Mouse (Mus musculus) lung, adult 2 months (tissue): ENCODE measurements around the gene Rplp1. TPM values are rescaled to one million over a fixed set of nuclear protein-coding genes. Genes with fewer than 3 reads are reported as not detected.

ENCODE experiments used
- DNase-seq: peaks from one replicate; pipeline ENCODE4 v3.0.0; 2022
- H3K4me1 ChIP-seq: fragments of 200-500 bp; 2 replicates; pipeline ENCODE4 v1.6.1; 2011; ENCODE audit warnings: low read length; ENCODE audit not compliant: control insufficient read depth, insufficient read depth
- H3K4me3 ChIP-seq: fragments of 200-500 bp; replicated peaks from 2 replicates; pipeline ENCODE3; 2011; ENCODE audit warnings: low read depth, mild to moderate bottlenecking, control low read depth, low read length; ENCODE audit errors: extremely low read depth
- CTCF ChIP-seq: fragments of 200-500 bp; IDR thresholded peaks from 2 replicates; pipeline ENCODE4 v1.5.1; 2011; ENCODE audit warnings: mild to moderate bottlenecking, low read length, control low read depth; ENCODE audit not compliant: insufficient read depth
- POLR2A ChIP-seq: fragments of 200-500 bp; IDR thresholded peaks from 2 replicates; pipeline ENCODE4 v1.6.1; 2011; ENCODE audit warnings: low read depth, mild to moderate bottlenecking, control low read depth, low read length, borderline replicate concordance; ENCODE audit errors: extremely low read depth
- WGBS: fragments of 180-500 bp; shearing (Covaris S2); methylation state at CpG from one replicate; pipeline ENCODE4 v1.1.7; 2018; 5-methylcytosine and 5-hydroxymethylcytosine counted together
- polyA plus RNA-seq: library from polyadenylated mRNA; depleted of rRNA; stranded (reverse); fragments of >200 nt; gene quantifications from 2 replicates; pipeline ENCODE4 v1.2.3, GENCODE M21; 2012

Rplp1 gene
- polyA plus RNA-seq, 1 experiment = 6,011 TPM

DNA sequence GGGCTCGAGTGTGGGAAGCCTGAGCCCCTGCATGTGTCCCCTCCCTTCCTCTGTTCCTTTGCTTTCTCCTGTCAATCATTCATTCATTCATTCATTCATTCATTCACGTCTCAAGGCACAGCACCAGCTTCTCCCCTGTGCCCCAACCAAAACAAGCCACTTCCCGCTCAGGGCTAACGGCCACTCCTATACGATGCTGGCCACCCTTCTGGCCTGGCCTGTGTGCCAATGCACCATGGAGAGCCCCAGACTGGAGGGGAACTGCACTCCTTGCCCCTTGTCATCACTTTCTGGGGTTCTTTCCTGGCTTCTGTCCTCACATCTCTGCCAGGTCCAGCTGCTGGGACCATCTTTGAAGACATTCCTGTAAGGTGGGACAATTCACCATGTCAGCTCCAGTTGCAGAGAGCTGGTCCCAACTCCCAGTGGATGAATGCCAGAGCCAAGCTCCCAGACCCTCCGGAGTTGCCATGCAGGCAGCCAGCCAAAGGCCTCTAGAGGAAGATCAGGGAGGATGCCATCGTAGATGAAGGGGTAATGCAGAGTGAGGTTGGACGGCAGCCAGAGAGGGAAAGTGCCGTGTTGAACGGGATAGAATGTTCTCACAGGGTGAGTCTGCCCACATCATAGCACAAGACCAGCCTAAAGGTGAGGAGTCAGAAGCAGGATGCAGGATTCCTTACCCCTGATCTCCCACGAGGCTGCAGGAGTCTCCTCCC, 26.5 kb downstream of the Rplp1 start:
- Histone ChIP-seq H3K4me3 (no peak overlapping the region), H3K4me1 (no peaks in the 10 kb centered on the region)
- no peak for DNase-seq
- TF ChIP-seq POLR2A = no peak
- no peak for TF ChIP-seq CTCF
- 55% methylated on average over 11 of the region's 11 CpGs for WGBS

DNA sequence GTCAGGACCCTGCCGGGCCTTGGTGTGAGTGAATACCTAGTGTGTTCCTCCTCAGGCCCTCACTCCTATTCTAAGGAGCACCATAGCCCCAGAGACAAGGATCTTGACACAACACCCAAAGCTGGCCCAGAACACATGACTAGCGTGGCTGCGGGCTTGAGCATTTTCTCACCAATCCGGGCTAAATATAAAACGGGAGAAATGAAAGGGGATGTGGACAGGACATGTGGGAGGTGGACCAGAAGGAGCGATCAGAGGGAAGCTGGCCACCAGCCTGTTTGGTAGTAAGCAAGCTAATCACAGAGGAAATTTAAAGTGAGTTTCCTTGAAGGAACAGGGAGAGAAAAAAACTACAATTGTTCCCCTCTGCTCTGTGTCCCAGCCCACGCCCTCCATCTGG, 28.4 kb downstream of the Rplp1 start:
- 78% methylated on average over 7 of the region's 7 CpGs for WGBS
- no peak for DNase-seq
- Histone ChIP-seq H3K4me3 (no peak overlapping the region), H3K4me1 (no peaks in the 10 kb centered on the region)
- TF ChIP-seq POLR2A = no peak
- no peak for TF ChIP-seq CTCF

DNA sequence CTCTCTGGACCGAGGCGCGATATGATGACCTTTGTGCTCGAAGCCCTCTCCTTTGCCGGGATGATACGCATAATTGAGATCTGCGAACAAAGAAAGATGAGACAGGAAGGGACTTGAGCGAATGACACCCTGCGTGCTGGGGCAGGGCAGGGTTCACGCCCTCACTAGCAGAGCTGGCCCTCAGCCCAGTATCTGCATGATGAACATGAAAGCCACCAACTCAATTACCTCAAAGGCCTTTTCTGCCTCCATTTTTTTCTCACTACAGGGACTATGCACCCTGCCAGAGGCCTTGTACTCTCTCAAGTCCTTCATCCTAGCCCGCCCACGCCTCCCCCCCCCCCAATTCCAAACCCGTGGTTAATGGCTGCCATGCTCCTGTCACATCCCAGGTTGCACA, 29.4 kb downstream of the Rplp1 start:
- no peak for DNase-seq
- WGBS = 60% methylated on average over 13 of the region's 13 CpGs
- no peak for TF ChIP-seq CTCF
- TF ChIP-seq POLR2A = no peak
- Histone ChIP-seq H3K4me3 (no peak overlapping the region), H3K4me1 (no peaks in the 10 kb centered on the region)

DNA sequence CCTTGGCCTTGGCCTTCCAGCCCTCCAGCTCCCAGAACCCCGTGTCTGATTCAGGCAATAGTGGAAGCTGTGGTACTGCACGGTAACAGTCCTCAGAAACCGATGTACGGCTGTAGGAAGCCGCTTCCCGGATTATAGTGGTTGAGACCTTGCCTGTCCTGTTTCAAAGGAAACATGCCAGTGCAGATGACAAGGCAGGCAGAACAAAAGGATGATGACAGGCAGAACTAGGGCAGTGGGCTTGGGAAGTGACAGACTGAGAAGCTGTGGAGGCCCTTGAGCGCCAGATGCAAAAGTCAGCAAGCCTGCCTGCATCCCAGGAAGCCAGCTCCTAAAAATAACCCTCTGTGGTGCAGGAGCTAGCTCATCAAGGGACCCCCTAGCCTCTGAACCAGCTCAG, 30.0 kb downstream of the Rplp1 start:
- Histone ChIP-seq H3K4me1 (no peaks in the 10 kb centered on the region), H3K4me3 (no peak overlapping the region)
- TF ChIP-seq POLR2A = no peak
- no peak for TF ChIP-seq CTCF
- no peak for DNase-seq
- WGBS = 84% methylated on average over 7 of the region's 7 CpGs

DNA sequence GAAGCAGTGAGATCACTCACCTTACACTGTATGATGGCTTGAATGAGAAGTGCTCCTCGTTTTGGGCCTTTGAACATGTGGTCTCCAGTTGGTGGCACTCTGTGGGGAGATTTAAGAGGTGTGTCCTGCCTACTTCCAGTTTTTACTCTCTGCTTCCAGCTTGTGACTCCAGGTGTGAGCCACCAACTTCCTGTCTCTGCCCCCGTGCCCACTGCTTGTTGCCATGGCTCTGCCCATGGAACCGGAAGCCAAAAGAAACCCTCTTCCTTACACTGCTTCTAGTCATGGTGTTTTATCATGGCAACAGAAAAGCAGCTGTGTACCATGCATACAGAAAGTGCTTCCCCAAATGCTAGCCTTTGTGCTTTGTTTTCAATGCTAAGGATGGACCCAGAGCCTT, 32.2 kb downstream of the Rplp1 start:
- WGBS = 46% methylated on average over 3 of the region's 3 CpGs

DNA sequence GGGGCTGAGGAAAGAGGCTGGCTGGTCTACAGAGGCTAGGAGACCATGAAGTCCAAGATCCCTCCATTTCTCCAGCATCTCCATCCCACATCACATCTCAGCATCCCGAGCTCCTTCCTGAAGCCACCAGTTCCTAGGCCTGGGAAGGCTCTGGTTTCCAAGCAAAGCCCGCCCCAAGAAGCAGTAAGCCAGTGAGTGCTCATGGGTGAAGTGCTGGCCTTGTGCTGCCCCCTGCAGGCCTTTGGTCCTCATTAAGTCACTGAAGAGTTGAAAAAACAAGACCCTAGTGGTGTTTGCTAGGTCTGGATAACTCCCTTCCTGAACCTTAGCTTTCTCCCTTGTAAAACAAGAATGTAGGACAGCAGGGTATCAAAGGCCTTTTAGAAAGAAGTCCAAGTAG, 35.5 kb downstream of the Rplp1 start:
- Histone ChIP-seq H3K4me3 (no peak overlapping the region), H3K4me1 (no peaks in the 10 kb centered on the region)
- peak; percentile 55 for TF ChIP-seq CTCF
- no peak for TF ChIP-seq POLR2A
- 42% methylated on average over 2 of the region's 2 CpGs for WGBS
- DNase-seq = peak; percentile 56

More for the DNA sequence above, 32.2 kb downstream of the Rplp1 start:
- TF ChIP-seq CTCF (no peak), POLR2A (no peak)
- no peak for DNase-seq
- no peaks in the 10 kb centered on the region for H3K4me1 ChIP-seq
- H3K4me3 ChIP-seq = no peak overlapping the region

DNA sequence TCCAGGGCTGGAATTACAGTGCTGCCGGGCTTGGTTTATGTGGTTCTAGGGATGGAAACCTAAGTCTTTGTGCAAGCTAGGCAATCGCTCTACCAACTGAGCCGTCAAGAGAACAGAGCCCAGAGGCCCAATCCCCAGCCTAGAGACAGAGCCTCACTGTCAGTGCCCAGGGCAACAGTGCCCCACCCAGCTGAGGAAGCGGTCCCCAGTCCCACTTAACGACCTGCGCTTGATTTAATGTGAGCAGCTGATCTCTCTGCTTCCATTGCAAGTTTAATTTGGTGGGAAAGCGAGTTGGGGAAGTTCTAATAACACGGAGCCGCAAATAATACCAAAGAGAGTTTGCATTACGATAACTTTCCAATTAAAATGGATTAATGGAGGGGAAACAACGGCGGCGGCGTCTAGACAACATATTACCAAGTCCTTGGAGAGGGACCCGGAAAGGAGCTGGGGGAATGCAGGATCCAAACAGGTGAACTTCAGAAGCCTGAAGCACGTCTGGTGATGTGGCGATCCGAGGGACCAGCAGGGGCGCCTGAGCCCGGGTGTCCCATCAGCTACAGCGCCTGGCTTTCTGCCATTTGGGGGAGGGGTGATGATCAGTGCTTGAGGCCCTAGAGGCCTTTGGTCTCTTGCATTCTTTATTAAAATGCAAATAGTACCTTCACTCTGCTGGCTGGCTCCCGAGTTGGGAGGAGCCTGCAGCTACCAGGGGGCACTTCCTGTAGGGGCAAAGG, 36.8 kb downstream of the Rplp1 start:
- no peak for DNase-seq
- 43% methylated on average over 22 of the region's 22 CpGs for WGBS
- no peak for TF ChIP-seq CTCF
- TF ChIP-seq POLR2A = no peak
- H3K4me3 ChIP-seq = no peak overlapping the region
- no peaks in the 10 kb centered on the region for H3K4me1 ChIP-seq

DNA sequence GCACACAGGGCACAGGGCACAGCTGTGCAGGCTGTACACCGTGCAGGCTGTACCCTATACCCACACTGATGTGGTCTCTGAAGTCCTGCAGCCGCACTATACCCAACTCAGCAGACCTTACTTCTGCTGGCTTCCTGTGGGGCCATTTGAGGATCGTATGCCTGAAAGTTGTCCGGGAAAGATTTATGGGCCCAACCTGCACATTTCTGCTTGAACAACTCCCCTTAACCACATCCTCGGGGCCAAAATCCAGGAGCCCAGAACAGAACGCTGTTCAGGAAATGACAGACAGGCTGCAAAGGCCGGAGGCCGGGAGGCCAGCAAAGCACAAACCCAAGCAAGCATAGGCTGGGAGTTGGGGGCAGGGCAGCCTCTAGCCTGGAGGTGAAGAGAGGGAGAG, 41.0 kb downstream of the Rplp1 start:
- no peak overlapping the region for H3K4me3 ChIP-seq
- 53% methylated on average over 8 of the region's 8 CpGs for WGBS
- no peak for TF ChIP-seq CTCF
- TF ChIP-seq POLR2A = no peak
- H3K4me1 ChIP-seq = no peaks in the 10 kb centered on the region
- no peak for DNase-seq

DNA sequence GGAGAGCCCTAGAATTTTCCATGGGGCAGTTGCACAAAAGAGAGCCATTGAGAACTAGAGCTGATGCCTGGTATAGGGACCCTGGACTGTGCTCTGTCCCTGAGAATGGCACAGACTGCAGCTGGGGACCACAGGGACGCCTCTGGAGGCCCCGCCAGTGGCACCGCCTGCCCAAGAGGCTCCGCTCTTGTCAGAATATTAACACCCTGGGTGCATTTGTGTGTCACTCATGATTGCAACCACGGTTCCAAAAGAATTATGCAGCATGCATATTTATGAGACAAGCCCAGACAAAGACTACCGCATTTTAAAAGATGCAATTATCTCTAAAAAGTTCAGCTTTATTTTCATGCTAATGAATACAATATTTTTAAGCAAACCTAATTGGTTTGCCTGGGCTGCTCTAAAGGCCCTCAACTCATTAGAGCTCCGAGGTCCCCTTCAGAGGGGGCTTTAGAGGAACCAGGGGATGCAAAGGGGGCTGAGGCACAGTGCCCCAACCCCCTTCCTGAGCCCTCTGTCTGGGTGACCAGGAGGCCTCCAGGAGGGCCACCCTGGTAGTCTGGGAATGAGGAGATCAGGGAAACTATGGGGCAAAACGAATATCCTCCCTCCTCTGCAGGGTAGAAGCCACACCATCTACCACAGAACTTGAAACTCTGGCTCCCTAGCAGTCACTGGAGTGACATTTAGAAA, 41.9 kb downstream of the Rplp1 start:
- 78% methylated on average over 8 of the region's 8 CpGs for WGBS
- no peak for TF ChIP-seq POLR2A
- no peak for DNase-seq
- H3K4me3 ChIP-seq = no peak overlapping the region
- H3K4me1 ChIP-seq = no peaks in the 10 kb centered on the region

DNA sequence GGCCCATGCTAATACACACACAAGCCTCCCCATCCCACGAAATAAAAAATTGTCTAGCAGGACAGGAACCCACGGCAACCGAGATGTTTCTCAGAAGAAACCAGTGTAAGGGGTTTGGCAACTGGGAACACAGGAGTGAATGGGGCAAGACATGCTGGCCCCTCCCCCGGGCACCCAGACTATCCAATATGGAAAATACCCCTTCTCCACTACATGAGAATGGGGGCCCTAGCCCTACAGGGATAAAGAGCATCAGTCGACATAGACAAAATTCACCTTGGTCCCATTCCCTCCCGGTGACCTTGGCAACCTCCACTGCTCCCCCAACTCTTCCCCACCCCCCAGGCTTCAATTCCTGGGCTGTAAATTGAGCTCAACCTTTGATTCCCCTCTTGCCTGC, 42.5 kb downstream of the Rplp1 start:
- TF ChIP-seq POLR2A (no peak), CTCF (no peak)
- Histone ChIP-seq H3K4me3 (no peak overlapping the region), H3K4me1 (no peaks in the 10 kb centered on the region)
- WGBS = 81% methylated on average over 6 of the region's 6 CpGs
- DNase-seq = no peak
